Mouse (Mus musculus) gastrocnemius, postnatal 10 days (tissue): Measurements from ENCODE around the gene Rnf212. TPM values are rescaled to one million over a fixed set of nuclear protein-coding genes. Genes with fewer than 3 reads are reported as not detected.
"Not testable (repeated sequence)": the region's sequence is repeated elsewhere in the genome, so short reads cannot be mapped to it uniquely, and the experiment has no call there.

Experiments used
- DNase-seq: peaks from one replicate; pipeline ENCODE4 v3.0.0; 2021; ENCODE audit warnings: mixed read lengths
- long read RNA-seq, 2 experiments: library from polyadenylated mRNA; stranded (forward); transcript quantifications; one replicate each; pipeline ENCODE4 v2.0.0; 2021
- total RNA-seq, 2 experiments: library from RNA; stranded (reverse); gene quantifications; 2 replicates each; pipeline ENCODE4 v1.2.3; 2021

The Rnf212 gene
- total RNA-seq, result not detected
- long read RNA-seq, experiment 1, result 0 reads
- long read RNA-seq, experiment 2, result 0 reads

DNA sequence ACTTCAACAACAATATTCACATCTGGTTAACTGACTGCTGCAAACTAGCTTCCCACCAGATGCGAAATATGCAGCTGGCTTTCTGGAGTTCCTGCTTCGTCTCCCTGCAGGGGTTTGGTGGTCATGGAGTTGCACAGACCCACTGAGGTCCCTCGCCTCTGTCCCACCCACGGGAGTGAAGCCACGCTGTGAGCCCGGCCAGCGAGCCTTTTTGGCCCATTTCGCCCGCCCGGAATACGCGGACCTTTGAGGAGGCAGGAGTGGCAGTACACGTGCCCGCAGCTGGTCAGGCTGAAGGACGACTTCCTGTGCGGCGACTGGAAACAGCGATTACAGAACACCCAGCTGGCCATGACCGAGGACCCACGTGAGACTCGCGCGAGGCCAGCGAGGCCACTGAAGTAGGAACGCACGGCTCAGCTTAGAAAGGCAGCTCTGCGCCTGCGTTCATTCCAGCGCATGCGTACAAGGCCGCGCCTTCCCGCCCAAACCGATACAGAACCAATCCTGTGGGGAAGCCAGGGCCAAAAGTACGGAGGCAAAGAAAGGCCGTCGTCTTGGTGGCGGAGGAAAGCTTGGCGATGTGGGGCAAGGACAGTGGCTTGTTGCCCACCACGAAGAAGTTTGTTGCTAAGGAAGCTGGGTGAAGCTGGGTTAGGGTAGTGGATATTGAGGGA is at the start of gene Rnf212:
Gene Rnf212, minus strand, starts transcription at position 353 of the 677 bp plus-strand sequence.
- DNase-seq, result no peak

DNA sequence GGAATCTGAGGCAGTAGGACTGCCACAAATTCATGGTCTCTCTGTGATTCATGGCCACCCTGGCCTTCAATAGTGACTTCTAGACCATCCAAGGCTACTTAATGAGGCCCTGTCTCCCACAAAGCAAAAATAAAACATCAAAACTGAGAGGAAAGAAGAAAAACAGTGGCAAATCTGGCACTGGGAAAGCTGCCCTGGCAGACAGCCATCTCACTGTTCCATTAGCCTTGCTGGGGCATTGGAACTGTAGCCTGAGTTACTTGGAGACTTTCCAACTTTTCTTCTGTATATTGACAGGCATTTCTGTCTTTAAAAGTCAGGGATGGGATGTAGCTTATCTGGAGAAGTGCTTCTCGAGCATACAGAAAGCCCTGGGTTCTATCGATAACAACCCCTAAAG is 48.5 kb upstream of the Rnf212 start:
- no peak for DNase-seq

DNA sequence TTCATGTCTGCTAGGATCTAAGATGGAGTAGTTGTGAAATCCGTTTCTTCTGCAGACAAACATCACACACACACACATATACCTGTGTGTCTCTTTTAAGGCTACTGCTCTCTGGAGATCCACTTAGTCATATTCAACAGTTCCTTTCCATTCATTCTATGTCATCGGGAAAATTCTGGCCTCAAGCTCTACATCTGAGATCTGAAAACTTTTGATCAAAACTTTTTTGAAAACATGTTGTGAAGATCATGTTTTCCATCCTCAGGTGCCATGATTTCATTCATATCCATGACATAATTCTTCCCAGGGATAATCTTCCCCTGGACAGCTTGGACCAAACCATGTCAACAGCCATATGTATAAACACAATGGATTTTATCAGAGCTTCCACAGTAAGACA is 34.0 kb upstream of the Rnf212 start, which contains the start of gene Vmn2r8:
Gene Vmn2r8, minus strand, starts transcription at position 101 of the 400 bp plus-strand sequence.
- DNase-seq, result not testable (repeated sequence)

DNA sequence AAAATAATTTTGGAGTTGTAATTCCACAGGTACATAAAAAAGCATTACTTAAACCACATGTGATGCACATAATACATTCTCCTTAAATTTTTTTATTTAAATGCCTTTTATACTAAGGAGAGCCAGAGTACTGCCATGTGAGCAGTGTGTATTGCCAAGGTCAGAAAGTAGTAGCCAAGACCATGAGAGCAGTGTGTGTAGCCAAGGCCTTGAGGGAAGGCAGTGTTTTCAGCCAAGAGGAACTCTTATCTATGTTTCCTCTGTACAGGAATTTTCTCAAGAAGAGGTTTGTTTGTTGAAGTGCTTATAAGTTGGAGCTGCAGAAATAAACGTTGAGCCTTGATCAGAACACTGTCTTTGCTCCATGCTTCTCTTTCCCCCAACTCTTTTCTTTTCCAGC is 28.9 kb upstream of the Rnf212 start:
- DNase-seq, result no peak

DNA sequence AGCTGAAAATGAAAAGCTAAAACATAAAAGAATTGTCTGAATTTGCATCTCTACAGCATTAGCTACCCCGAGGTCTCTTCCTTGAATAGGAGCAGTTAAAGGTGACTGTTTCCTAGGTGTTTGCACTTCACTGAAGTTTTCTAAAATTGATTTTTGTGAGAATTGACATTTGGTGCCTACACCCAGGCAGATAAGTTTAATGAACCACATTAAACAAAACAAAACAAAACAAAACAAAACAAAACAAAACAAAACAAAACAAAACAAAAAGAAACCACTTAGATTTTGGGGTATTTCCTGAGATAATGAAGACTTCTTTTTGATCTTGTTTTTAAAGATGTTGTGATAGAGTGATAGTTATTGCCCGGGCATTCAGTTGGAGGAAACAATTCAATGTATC is 20.5 kb upstream of the Rnf212 start, which contains the start of gene Tmed11:
Gene Tmed11, minus strand, starts transcription at position 101 of the 400 bp plus-strand sequence.
- DNase-seq, result not testable (repeated sequence)

DNA sequence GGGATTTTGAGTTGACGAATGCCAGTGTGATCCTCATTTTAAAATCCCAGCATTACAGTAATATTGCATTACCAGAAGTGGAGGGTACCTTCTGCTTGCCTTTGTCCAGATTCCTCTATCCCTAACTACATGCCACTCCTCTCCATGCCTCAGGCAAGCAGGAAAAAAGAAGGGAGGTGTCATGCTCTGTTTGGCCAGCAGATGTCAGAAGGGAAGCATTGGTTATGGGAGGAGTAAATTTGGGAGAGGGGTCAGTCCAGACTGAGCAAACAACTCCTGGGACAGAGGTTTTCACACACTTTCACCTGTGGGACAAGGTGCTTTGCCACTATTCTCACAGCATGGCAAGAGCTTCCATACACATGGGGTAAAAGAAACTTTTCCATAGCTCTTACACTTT is 15.6 kb upstream of the Rnf212 start:
- not testable (repeated sequence) for DNase-seq

DNA sequence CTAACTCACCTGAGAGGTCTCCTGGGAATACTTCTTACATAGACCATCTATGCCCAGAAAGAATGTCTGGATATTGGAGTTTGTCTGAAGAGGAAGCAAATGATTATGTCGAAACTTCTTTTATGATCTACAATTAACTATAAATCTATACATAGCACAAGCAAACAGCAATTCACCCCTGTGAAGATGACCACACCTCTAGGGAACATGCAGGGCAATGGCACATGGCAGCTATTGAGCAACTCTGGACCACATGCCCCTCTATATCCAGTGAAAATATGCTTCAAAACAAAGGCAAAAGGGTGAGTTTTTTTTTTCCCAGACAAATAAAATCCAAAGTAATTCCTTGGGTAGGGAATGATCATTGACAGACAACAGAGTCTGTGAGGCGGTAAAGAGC is 14.8 kb downstream of the Rnf212 start:
- no peak for DNase-seq

DNA sequence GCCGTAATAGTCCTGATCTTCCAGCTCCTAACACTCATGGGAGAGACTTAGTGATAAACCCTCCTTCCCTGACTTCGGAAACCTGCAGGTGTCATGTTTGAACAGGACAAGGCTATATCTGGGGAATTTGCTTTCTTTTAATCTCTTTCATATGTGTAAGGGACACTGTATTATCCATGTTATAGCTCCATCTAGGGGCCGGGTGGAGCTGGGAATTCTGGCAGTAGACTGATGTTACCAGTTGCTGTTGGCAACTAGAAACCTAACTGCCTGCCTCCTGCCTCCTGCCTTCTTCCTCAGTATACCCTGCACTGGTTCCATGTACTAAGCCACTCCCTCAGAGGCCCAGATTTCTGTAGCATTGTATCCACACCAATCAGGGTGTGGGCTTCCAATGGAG is 16.4 kb downstream of the Rnf212 start:
- no peak for DNase-seq

DNA sequence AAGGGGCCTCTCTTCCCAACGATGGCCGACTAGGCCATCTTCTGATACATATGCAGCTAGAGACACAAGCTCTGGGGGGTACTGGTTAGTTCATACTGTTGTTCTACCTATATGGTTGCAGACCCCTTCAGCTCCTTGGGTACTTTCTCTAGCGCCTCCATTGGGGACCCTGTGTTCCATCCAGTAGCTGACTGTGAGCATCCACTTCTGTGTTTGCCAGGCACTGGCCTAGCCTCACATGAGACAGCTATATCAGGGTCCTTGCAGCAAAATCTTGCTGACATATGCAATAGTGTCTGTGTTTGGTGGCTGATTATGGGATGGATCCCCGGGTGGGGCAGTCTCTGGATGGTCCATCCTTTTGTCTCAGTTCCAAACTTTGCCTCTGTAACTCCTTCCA is 23.5 kb downstream of the Rnf212 start:
- DNase-seq, result not testable (repeated sequence)

DNA sequence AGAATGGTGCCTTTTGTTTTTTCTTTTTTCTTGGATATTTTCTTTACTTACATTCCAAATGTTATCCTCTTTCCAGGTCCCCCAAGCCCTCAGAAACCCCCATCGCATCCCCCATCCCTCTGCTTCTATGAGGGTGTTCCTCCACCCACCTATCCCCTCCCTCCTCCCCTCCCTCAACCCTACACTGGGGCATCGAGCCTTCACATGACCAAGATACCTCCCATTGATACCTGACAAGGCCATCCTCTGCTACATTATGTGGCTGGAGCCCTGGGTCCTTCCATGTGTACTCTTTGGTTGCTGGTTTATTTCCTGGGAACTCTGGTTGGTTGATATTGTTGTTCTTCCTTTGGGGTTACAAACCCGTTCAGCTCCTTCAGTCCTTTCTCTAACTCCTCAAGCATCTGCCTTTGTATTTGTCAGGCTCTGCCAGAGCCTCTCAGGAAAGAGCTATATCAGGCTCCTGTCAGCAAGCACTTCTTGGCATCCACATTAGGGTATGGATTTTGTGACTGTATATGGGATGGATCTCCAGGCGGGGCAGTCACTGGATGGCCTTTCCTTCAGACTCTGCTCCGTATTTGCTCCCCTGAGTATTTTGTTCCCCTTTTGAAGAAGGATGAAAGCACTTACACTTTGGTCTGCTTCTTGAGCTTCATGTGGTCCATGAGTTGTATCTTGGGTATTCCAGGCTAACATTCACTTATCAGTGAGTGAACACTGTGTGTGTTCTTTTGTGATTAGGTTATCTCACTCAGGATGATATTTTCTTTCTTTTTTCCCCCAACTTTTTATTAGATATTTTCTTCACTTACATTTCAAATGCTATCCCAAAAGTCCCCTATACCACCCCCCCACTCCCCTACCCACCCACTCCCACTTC is 24.2 kb downstream of the Rnf212 start:
- DNase-seq, result no peak

DNA sequence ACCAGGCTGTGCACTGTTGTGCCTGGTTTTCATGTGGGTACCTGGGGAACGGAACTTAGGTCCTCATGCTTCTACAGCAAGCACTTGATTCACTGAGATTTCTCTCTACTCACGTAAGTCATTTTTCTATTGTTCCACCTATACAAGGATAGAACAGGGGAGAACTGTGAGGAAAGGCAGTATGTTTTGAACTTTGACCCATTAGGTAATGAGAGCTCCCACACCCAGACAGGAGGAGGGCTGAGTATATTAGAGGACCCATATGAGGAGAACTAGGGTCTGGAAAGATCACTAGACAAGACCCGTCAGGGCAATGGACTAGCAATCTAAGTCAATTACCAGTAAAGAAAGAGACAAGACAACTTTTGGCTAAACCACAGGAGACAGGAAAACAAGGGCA is 30.2 kb downstream of the Rnf212 start:
- no peak for DNase-seq

DNA sequence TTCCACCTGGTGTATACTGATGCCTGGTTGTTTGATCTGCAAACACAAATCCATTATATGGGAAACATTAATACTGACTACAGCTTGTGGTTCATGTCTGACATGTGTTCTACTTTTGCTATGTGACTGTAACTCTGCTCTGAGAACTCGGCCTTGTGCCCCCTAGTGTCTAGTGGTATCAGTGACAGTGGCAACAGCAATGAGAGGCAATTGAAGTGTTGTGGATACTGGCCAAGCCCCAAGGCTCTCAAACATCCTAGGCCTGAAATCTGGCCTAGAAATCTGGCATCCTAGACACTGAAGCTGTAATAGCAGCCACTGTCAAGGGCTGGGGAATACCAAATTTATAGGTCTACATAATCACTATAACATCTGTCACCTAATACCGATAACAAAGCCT is 30.9 kb downstream of the Rnf212 start:
- DNase-seq, result no peak

DNA sequence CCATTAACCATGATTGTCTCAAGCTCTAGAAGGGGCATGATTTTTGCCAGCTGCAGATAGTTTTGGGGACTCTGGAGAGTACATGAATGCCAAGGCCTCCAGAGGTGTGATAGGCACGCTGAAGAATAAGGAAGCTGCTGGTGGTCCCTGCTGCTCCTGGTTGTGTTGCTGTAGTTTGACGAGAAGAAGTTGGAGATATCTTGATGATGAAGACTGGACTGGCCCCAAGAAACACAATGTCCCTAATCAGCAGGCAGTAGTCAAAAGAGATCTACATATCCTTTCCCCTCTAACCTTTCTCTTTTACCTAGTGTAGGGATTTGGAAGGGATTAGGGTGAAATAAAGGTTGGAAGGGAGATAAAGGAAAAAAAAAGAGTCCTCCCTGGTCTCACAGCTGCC is 32.2 kb downstream of the Rnf212 start:
- DNase-seq, result no peak

DNA sequence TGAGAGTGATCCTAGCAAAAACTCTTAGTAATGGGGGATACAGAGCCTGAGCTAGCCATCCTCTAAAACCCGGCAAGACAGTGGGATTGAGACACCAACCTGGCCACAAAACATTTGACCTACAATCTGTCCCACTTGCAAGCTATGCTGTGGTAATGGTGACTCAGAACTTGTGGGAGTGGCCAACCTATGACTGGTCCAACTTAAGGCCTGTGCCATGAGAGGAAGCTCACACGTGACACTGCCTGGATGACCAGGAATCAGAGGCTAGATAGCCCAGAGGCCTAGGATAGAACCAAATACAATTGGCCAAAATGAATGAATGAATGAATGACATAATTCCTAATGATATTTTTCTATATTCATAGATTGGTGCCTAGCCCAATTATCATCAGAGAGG is 32.9 kb downstream of the Rnf212 start:
- DNase-seq, result no peak

DNA sequence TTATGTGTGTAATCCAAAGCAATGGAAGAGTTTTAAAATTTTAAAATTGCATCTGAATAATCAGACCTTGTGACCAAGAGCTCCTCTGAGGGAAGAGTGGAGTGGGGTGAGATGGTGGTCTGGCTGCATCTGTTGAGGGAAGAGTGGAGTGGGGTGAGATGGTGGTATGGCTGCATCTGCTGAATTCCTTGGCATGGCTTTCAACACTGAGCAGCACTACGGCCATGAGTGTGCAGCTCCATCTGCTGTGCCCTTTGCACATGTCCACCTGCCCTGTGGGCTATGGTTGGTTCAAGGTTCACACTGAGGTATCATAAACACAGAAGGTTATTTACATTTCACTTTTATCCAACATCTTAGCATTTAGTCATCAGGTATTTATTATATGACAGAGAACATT is 47.4 kb downstream of the Rnf212 start:
- DNase-seq, result no peak

DNA sequence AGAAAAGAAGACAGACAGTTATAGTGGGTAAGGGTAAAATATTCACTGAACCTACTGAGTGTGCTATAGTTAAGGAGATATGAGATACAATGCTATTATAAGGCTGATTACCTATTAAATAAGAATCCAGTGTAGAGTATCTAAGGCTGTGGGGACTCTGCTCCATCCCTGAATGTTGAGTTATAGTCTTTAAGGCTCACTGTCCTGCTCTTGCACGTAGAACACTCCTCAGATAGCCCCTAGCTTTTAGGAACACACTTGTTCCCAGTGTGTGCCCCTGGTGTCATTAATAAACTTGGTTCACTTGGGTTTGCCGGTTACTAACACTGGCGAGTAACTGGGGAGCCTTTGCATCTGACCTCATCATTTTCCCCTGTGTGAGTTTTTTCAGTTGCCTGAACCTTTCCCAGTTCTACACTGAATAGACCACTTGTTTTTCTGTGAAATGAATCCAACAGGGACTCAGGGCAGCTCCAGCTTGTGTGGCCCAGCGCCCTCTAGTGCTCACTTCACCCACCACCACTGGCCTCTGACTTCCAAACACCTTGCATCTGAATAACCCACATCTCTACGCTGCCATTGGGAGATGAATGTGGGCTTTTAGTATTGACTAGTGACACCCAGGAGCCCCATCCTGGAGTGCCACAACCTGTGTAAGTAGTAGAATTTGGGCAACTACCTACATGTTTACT is 48.1 kb downstream of the Rnf212 start:
- peak; percentile 73 for DNase-seq

DNA sequence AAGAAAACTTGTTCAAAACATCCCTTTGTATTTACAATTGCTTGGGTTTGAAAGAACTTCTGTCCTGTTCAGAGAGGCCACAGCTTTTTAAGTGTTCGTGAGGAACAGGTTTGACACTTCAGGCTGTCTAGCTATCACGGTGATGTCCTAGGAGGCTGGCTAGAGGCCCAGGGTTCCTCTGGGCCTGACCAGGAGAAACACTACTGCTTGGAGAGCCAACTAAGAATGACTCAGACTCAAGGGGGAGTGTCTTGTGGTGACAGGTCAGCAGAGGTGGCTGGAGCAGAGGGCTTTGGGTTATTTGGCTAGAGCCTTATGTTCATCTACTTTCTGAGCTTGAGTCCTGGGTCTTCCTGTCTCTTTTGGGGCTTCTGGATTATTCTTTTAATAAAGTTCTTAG is 50.8 kb downstream of the Rnf212 start:
- no peak for DNase-seq

DNA sequence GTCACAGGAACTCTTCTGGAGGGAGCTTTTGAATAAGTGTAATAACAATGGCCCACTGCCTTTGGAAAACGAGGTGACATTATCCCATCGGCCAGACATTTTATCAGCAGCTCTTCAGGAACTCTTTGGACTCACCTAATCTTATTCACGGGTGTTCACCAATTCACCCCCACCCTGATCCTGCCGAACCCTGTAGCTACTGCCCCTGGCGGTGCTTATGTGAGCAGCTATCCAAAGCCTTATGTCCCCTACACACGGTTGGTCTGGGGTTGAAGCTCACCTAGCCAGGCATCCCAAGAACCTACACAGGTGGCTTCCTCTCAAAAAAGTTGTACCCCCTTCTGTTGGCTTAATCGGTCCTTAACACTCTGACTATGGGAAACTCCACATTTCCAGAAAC is 55.0 kb downstream of the Rnf212 start:
- no peak for DNase-seq

DNA sequence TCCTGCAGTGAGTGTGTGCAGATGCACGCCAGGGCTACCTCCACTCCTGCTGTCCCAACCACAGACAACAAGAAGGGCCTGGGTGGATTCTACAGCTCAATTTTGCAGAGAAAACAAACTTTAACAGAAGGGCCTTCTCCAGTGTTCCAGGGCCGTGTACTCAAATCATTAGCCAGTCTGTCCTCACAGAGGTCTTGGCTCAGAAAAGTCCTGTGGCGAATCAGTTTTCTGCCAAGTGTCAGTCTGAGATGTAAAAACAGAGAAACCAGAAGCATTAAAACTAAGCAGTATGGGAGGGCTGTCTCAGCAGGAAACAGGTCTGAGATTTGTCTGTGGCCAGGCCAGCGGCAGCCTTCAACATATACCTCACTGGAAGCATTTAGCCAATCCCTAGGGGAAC is 56.7 kb downstream of the Rnf212 start:
- DNase-seq, result no peak

DNA sequence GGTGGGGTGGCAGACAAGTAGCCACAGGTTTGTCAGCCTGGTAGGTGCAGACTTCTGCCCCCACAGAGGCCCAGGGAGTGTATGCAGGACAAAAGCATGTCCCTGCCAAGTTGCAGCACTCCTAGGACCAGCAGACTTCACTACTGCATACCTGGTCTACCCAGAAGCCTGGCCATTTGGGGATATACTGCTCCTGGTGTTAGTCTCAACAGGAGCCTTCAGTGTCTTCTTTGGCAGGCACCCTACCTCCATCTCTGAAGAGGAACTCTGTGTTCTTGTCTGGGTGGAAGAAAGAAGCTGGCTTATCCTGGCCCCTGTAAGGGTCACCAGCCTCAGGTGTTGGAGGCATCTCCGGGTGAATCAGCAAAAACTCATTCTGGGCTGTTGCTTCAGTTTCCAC is 58.8 kb downstream of the Rnf212 start:
- no peak for DNase-seq

DNA sequence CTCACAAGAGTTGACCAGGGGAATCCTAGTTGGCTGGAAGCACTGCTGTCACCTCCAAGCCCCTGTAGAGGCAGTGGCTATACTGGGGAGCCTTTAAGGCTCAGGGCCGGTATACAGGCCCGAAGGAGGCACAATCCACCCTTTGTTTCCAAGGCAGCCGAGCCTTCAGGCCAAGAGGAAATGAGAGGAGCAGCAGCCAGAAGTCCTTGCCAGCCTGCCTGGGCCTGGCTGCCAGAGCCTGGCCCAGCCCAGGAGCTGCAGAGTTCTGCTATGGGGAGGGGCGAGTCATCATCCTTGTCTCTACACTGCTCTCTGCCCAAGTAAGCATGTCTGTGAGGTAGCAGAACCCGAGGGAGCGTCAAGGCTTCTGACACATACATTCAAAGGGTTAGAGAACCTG is 60.6 kb downstream of the Rnf212 start:
- no peak for DNase-seq

DNA sequence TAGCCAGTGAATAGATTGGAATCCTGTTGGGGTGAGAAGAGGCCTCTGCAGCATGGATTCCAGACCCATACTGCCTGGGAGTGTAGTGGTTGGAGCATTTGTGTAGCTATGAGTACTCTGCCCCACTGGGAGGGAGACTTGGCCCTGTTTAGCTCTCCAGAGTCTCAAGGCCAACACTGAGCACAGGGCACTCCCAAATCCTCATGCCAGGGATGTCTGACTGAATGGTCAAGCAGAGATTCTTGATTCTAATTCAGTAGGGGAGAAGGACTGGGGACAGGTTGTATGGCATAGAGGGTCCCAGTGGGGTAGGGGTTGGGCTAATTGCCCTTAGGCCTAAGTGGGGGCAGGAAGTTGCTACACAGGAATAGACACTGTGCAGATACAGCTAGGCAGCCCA is 61.1 kb downstream of the Rnf212 start:
- no peak for DNase-seq

DNA sequence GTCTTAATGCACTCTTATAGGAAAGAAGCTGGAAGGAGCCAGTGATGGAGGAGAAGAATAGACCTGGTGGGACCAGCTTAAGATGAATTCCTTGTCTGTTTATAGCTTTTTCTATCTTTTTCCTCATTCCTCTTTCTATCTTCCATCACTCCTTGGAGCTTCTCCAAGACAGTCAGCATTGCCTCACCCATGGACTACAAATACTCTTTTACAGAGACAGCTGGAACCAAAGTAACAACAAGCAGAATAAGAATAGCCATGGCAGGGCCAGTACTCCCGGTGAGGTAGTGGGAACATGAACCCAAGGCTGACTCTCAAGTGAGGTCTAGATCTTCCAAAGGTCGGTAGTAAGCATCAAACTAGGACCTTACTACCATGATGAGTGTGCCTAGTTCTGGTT is 61.7 kb downstream of the Rnf212 start:
- no peak for DNase-seq
